Mouse (Mus musculus) stomach, postnatal 0 days (tissue): Measurements from ENCODE around the gene Mrnip.

Source experiments
- CTCF ChIP-seq: IDR thresholded peaks from 2 replicates; pipeline ENCODE4 v1.5.1; 2016; ENCODE audit warnings: antibody characterized with exemption, low read depth, mild to moderate bottlenecking, moderate library complexity
- EP300 ChIP-seq: optimal IDR thresholded peaks from 2 replicates; pipeline ENCODE3; 2016; ENCODE audit warnings: antibody characterized with exemption

DNA sequence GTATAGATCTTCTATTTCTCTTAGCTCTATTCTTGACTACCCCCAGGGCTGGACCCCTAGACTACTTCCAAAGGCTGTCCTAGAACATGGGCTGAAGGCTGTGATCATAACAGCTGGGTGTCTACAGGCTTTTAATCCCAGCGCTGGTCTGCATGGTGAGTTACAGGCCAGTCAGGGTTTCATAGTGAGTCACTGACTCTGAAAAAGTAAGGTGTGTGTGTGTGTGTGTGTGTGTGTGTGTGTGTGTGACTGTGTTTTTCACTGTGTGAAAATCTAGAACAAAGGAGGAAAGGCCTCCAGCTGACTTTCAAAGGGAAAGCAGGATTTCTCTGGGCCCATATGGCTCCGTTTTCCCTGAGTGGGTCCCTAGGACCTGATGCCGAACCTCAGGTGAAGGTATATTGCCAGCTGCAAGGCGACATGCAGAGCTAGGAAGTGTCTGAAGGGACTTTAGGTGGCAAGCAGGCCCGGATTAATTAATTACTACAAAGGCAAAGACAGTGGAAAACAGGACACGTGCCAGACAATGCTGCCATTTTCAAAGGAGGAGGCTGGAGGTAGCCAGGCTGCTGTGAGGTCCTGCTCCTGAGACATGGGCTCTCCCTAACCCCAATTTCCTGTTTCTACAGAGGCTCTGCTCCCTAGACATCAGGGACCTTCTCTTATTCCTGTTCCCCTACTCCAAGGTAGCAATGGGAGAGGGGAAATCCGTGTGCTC is 48.5 kb downstream of the Mrnip start:
- no peak for TF ChIP-seq CTCF
- TF ChIP-seq EP300 = no peak
